Mouse (Mus musculus): Measurements from ENCODE around the gene Mill2.
"Not testable (repeated sequence)": the region's sequence is repeated elsewhere in the genome, so short reads cannot be mapped to it uniquely, and the experiment has no call there.

Gene Mill2

DNA sequence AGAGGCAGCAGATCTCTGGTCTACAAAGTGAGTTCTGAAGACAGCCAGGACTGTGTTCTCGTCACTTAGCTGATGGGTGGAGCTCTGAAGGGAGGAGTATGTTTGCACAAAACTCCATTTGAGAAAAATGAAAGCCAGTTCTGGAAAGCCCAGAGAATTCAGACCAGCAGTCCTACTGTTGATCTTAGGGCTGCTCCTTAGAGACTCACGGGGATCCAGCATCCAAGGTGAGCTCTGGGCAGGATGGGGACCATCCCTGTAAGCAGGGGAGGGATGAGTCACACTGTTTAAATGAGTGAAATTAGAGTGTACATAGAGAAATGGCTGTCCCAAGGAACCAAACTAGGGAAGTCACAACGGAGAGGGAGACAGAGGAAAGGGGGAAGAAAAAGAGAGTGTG lies at the start of gene Mill2:
Mill2 (plus strand) TSS at position 102 of the 400 bp plus-strand sequence.
- no peak for DNase-seq

DNA sequence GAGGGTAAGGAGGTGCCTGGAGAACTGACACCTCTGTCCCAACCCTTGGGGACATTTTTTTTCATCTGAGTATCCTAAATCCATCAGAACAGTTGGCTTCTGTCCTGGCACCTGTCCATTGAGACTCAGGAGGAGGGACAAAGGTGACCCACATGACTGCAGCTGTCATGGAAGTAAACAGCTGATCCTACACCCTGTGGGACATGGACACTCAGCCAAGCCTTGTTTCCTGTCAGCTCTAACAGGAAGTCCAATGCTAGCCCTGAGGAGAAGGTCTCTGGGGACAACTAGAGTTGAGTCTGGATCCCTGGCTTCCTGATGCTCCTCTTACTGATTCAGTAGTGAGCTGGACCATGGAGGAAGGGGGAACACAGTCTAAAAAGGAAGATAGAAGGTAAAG lies 49.1 kb upstream of the Mill2 start:
- not testable (repeated sequence) for DNase-seq

DNA sequence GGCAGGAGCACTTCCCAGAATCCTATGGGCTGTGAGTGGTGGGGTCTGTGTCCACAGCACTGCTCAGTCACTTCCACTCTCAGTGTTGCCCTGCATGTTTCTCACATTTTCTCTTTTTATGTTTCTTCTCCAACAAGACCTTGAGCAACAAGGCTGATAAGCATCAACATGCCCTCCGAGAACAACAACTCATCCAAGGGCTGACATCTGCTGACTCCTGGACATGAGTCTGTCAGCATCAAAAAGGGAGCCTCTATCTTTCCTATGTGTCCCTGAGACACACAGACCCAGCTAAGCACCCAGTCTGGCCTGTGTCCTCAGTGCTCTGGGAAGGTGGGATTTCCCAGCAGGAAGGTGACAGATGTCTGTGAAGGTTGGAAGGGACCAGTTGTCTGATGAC lies 41.3 kb upstream of the Mill2 start, which contains the start of gene Psg19:
Psg19 (minus strand) TSS at position 101 of the 400 bp plus-strand sequence.
- no peak for DNase-seq

DNA sequence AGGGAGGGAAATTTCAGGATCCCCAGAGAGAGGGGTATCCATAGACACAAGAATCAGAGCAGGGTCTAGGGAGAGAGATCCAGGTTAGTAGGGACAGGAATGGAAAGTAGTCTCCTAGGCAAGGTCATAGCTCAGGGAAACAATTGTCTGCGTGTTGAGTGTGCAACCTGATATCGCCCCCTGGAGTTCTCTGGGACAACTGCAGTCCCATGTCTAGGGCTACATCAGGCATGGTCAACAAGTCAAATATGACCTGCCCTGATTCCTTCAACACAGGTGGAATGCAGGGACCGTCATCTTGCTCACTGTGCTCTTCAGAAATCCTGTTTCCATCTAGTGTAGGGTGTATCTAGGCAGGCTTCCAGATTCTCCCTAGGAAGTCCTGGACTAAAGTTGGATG lies 40.6 kb upstream of the Mill2 start:
- DNase-seq: no peak

DNA sequence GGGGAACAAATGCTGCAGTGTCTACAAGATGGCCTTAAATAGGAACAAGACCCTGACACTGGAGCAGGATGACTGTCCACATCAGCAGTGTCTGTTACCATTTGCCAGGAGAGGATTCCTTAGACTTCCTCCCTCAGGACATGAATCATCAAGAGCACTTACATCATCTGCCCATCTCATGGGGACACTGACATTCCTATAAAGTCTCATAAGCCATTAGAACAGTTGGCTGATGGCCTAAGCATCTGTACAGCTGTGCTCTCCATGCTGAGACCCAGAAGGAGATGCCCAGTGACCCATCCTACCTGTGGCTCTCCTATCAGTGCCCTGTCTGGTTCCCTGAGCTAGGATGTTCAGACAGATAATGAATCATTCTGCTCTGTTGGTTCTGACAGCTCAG lies 36.2 kb upstream of the Mill2 start:
- DNase-seq: no peak

DNA sequence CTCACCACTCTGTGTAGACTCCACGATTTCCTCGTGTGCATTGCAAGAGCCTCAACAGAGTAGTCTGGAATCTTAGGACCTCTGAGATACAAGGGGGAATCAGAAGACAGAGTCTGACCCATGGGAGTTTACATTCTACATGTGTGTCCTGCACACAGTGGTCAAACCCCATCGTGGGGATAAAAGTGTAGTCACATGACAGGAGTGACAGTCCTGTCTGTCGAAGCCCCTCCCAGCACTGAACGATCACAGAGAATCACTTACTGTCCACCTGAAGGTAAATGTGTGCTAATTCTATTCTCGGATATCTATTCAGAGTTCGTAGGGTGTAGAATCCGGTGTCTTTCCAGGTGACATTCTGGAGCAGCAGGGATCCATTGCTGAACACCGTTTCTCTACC lies 21.5 kb upstream of the Mill2 start:
- no peak for DNase-seq

DNA sequence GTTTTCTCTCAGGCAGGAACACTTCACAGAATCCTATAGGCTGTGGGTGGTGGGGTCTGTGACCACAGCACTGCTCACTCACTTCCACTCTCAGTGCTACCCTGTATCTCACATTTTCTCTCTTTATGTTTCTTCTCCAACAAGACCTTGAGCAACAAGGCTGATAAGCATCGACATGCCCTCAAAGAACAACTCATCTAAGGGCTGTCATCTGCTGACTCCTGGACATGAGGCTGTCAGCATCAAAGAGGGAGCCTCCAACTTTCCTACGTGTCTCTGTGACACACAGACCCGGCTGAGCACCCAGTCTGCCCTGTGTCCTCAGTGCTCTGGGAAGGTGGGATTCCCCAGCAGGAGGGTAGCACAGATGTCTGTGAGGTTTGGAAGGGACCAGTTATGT lies 18.3 kb upstream of the Mill2 start, which contains the start of gene Psg17:
Psg17 (minus strand) TSS at position 101 of the 400 bp plus-strand sequence.
- no peak for DNase-seq

DNA sequence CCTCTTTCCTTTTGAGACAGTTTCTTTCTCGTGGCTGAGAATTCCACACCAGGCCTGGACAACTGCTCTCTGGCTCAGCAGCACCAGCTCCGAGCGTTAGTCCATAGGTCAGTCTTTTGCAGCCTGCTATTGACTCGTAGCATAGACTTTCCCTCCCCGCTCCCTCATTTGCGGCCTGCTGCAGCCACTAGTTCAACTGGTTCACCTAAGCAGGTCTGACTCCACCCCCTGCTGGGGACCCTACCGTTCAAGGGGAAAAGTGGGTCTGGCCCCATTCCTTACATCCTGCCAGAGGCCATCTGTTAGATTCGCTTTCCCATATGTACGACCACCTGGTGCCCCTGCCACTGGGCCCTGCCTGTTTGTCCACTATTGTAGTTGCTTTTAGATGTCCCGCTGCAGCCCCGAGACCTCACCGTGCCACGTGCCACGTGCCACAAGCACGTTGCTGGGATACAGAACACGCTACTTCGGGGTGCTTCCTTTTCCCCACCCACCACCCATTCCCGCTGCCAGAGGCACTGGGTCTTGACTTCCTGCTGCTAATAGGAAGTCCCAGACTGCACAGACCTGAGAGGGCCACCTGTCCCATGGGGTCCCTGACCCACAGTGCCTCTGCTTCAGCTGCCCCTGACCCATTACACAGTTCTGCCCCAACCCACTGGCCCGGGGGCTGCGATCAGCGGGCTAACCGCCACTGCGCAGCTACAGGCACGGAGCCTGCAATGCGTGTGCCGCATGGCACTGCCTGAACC lies 11.8 kb upstream of the Mill2 start:
- DNase-seq: peak; percentile 2

DNA sequence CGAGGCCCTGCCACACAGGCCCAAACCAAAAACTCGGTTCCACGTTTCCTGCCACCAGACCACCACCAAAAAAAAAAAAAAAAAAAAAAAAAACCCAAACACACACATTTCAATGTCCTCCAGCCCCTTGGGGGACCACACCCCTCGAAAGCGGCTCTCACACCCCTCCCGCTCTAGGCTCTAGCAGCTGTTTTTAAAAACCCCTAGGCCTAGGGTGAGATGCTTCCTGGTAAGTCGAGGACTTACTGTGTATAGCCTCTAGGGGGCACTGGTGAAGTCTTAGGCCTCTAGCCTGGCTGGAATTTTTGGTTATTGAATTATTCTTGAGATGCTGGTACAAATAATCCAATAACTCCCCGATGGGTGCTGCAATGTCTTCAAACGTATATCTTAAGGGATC lies 11.2 kb upstream of the Mill2 start:
- DNase-seq: peak; percentile 60

DNA sequence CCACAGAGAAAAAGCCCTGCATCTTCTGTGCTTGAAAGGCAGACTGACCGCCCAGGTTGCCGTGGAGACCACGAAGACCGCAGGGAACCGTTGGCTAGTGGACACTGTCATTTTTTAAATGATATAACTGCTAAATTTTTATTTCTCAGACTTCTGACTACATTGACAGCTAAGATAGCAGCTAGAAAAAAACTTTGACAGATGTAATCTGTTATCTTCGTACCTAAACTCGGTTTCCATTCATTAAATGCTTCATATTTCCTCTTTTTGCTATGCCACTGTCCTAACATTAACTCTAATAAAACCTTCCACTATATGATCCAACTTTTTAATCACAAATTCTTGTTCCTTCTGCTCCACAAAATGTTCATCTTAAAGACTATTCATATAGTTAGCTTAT lies 10.2 kb upstream of the Mill2 start:
- DNase-seq: no peak

DNA sequence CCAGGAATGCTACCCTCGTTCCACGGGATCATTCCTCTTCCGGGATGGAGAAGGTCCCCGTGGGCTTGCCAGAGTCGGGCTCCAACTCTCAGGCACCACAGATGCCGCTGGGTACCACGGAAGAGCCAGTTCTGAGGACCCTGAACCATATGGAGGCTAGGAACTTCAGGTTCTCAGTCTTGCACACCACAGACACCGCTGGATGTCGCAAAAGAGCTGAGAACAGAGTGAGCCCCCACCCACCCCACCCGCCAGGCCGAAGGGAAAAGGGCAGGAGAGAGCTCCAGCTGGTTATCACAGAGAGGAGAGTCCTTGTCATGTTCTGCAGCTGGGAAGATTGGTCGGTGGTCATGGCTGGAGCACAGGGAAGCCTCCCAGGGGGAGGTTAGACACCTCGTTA lies 7.5 kb upstream of the Mill2 start:
- peak; percentile 4 for DNase-seq

DNA sequence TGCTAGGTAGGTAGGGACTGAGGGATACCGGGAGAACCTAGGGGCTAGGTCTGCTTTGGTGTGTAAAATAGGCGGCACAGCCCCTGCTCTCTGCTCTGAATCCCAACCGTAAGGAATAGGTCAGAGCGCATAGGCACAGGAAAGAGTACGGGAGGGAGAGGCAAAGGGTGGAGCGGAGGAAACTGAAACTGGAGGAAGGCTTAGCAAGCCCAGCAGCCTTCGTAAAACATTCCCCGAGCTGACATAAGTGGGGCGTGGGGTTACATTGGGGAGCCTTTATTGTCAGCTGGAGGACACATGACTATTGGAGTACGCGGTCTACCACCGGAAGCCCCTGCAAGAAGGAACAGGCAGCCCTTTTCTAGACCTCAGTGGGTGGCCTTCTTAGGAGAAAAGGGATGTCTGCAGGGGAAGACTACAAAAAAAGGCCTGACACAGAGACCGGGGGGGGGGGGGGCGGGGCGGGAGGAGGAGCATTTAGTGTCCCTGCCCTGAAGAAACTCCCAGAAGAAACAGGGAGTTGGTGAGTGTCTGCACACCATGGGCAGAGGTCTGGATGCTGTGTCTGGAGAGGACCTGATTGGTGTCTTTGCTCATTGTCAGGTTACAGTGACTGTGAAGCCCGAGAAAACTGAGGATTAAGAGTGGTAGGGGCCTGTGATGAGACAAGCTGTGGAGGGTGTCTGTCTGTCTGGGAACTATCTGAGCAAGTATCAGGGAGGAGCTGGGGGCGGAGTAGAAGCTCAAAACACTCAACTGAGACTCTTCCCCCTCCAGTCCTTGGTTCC lies 814 bp downstream of the Mill2 start:
- DNase-seq: peak; percentile 81

DNA sequence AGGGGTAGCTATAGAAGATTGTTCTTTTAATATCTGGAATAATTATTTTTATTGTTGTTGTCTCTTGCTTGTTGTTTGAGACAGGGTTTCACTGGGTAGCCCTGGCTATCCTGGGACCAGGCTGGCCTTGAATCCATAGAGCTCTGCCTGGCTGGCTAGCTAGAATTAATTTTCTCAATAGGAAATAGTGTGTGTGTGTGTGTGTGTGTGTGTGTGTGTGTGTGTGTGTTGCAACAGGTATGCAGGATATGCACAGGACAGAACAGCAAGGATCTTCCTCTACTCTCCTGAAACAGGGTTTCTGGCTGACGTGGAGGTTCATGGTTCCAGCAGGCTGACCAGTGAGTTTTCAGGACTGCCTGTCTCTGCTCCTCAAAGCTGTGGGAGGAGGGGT lies 1.4 kb downstream of the Mill2 start:
- DNase-seq: no peak

DNA sequence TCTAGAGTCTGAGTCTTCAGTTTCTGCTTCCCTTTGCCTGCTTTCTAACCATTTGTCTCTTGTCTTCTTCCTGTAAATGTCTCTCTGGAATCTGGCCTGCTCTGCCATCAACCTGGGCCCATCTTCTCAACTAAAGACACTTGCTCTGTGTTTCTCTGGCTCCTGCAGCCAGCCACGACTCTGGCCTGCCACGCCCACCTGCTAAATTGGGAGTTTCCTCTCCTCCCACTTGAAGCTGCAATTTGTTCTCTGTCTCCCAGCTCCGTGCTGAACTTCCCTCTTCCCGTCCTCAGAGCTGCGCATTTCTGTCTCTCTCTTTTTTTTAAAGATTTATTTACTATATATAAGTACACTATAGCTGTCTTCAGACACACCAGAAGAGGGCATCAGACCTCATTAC lies 5.0 kb downstream of the Mill2 start:
- DNase-seq: no peak

DNA sequence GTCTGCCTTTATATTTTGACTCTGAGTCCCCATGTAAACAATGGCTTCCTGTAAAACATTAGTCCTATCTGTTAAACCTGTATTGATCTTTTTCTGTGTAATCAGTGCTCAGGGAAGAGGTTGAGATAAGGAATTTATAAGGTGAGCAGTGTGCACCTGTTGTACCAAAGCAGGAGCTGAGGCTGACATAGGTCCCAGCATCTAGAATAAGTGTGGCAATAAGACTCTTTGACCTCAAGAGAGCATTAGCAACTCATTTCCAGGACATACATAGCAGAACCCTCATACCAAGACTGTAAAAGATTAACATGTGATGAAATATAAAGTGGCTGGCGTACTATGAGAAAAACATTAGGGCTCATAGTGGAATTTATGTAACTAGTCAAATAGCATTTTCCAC lies 8.6 kb downstream of the Mill2 start:
- DNase-seq: no peak

DNA sequence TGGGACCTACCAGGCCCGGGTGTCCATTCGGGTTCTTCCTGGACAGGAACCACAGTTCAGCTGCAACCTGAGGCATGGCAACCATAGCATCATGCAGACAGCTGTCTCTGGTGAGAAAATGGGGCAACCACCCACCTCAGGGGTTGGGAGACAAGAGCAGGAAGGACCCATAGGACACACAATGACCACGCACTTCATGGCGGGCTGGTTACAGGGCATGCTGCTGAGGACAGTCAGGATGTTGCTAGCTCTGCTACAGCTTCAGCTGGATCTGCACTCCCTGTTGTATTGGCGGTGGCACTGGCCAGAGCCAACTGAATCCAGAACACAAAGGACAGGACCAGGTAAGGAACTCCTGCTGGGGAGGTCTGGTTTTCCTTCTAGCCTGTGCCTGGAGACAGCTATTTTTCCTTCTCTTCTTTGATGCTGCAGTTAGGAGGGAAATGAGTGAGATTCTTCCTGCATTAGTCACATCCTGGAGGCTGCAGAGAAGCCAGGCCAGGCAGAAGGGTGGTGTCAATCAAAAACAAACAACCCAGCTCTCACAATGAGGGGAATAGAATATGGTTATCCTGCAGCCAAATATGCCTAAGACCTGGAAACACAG lies 18.6 kb downstream of the Mill2 start:
- DNase-seq: peak; percentile 12

DNA sequence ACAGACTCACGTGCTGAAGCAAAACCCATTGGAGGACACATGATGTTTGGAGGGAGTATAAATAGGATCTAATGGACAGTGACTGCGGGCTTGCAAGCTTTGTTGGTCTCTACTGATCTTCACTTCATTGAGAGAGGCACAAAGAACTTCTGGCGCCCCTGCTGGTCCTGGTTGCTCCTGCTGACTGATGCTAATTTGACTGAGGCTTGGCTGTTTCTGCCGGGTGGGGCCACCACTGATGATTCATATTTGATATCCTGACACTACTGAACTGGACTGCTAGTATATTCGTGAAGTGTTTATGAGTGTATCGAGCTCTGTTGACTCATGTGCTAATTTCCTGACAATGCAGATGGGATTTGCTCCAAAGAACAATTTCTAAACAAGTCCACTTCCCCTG lies 23.0 kb downstream of the Mill2 start:
- DNase-seq: no peak

DNA sequence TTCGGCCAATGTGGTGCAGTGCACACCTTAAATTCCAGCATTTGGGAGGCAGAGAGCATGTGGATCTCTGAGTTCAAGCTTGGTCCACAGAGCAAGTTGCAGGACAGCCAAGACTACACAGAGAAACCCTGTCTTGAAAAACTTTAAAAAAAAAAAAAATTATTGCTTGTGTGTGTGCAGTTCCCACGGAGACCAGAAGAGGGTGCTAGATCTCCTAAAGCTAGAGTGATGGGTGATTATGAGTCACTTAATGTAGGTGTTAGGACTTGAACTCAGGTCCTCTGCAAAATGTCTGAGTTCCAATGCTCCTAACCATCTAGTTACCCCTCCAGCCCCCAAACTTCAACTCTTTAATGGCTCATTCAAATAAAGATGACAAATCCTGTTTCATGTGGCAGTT lies 28.7 kb downstream of the Mill2 start:
- DNase-seq: no peak

DNA sequence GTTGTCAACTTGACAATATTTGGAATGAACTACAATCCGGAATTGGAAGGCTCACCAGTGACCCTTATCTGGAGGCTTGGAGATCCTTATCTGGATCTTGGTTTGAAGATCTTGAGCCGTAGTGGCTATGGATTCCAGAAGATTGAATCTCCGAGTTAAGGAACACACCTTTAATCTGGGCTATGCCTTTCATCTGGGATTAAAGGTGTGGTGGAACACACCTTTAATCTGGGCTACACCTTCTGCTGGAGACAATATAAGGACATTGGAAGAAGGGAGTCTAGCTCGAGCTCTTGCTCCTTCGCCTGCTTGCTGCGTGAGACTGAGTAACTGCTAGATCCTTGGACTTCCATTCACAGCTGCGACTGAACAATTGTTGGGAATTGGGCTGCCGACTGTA lies 31.3 kb downstream of the Mill2 start, which contains the start of gene Pglyrp1:
Pglyrp1 (plus strand) TSS at position 301 of the 400 bp plus-strand sequence.
- DNase-seq: not testable (repeated sequence)

DNA sequence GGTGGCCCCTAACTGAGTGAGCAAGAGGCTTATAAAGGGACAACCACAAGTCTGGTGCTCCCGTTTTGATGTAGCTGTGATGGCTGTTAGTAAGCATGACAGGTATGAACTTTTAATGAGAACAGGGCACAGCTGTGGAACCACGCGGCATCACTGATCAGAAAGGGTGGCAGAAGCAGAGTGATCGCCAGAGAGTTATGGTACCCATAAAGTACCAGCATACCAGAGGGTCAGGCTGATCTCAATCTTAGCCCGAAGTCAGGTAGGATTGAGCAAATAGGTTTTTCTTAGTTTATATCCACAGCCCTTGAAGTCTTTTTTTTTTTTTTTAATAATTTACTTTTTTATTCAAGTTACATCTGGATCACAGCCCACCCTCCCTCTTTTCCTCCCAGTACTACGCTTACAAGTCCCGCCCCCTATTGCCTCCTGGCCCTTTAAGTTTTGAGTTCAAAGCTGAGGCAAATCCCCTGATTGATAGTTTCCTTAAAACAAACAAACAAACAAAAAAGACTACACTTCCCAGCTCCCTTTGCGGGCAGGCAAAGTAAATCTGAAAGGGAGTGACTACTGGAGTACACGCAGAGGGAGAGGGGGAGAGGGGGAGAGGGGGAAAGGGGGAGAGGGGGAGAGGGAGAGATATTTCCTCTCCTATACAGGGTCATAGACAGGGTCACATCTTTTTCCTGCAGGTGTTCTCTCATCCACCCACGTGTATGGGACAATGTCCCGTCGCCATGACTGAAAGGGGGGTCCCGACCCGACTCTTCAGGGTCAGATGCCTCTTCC lies 32.4 kb downstream of the Mill2 start:
- peak; percentile 7 for DNase-seq

DNA sequence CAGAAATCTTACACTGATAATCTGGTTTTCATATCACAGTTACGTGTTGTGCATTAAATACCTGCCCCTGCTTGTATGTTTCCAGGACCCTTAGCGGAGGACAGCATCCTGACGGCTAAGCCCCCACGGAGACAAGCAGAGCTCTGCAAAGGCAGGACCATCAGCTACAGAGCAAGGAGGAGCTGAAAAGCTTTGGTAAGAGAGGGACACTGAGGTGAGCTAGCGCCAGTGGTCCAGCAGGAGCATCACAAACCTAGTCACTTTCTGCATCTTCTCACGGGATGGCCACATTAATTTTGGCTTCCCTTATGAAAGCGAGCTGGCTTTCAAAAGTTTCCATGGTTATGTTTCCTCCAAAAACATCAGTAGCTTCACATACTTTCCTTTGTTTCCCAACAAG lies 33.0 kb downstream of the Mill2 start:
- DNase-seq: peak; percentile 21

DNA sequence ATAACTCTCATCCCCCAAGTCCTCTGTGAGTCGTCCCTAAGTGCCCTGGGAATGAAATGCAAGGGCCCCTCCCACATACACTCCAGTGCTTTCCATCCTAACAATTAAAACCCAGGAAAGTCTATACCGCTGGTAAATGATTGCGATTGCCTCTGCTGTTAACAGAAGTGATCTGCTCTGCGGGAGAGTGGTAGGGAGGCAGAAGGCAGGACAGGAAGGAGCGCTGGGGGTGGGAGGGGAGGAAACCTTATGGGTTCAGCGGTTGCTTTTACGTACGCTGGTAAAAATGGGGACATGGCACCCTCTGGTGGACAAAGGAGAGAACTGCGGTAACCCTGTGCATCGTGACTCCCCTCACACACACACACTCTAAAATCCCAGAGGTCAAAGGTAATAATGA lies 33.5 kb downstream of the Mill2 start:
- peak; percentile 89 for DNase-seq

DNA sequence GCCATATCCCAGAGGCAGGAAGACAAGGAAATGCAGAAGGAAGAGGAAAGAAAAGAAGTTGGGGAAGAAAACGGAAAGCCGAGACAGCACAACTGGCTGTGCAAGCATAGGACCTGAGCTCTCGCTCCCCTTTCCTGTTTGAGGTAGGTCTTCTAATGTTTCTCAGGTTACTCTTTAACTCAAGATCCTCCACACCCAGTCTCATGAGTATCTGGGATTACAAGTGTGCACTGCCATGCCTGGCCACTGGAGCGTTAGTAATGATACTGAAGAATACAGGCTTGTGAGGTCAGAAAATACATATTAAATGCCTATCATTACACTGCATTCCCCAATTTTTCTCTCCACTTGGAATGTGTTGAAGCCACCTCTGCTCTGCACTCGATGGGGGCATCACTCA lies 35.6 kb downstream of the Mill2 start:
- no peak for DNase-seq
